Mouse (Mus musculus) megakaryocyte progenitor cell, adult 5-6 weeks (primary cell): ENCODE data around the gene Cphx1. TPM values are rescaled to one million over a fixed set of nuclear protein-coding genes. Genes with fewer than 3 reads are reported as not detected.
A peak's percentile ranks its signal among the peaks of the same experiment; 100 is the strongest.
"Not testable (repeated sequence)": the region's sequence is repeated elsewhere in the genome, so short reads cannot be mapped to it uniquely, and the experiment has no call there.

Experiments used
- ATAC-seq: replicated peaks from 2 replicates; pipeline ENCODE4 v1.8.0; 2016; ENCODE audit warnings: mild to moderate bottlenecking, moderate TSS enrichment, inconsistent platforms; ENCODE audit not compliant: poor library complexity
- total RNA-seq, 2 experiments: library from RNA; stranded (forward) in 1 of 2; stranded (reverse) in 1 of 2; fragments of 157-497, 149-512 nt in 1 of 2; fragments of 200-1000 nt in 1 of 2; gene quantifications; 2 replicates each; pipeline versions ENCODE4 v1.2.3 to v1.2.4; 2015 to 2017

The Cphx1 gene
- total RNA-seq (2015) (not detected in 2 replicates), total RNA-seq (2017) (not detected in 2 replicates)

GRCm38 (mm10) chr14:25938004-25938403 lies at the start of gene Cphx1:
Gene Cphx1 (plus strand): TSS chr14:25938304.
- not testable (repeated sequence) for ATAC-seq

DNA sequence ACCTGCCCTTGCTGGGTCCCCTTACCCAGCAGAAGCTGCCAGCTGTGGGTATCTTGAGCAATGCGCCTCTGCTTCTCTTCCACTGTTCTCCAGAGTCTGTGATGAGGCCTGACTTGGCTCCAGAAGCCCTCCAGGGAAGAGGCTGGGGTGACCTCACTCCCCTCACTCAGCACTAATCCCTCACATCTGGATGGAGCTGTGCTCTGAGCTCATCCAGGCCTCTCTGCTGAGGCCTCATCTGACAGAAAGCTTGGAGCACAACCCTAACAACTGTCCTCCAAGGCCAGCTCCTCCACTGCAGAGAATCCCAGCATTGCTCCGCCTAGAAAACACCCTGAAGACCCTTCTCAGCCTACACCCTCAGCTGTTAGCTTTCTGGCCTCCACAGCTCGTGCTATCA lies 43.5 kb upstream of the Cphx1 start:
- ATAC-seq = not testable (repeated sequence)

- ATAC-seq = not testable (repeated sequence)
Measured at GRCm38 (mm10) chr14:25895686-25896085, 42.4 kb upstream of the Cphx1 start.

- not testable (repeated sequence) for ATAC-seq
Measured at GRCm38 (mm10) chr14:25903000-25903399, 35.1 kb upstream of the Cphx1 start, which contains the start of gene Plac9a. Gene Plac9a (minus strand): TSS chr14:25903100.

DNA sequence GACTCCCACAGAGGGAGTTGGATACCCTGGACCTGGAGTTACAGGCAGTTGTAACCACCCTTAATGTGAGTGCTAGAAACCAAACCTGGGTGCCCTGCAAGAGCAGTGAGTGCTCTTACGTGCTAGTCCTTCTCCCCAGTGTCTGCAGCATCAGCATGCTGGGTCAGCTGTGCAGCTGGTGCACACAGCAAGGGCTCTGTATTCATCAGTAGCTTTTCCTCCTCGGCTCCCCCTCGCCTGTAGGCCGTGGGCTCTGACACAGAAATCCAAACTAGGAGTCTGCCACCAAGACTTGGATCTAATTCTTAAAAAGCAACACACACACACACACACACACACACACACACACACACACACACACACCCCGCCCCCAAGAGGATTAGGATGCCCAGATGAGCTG lies 32.9 kb upstream of the Cphx1 start:
- not testable (repeated sequence) for ATAC-seq

DNA sequence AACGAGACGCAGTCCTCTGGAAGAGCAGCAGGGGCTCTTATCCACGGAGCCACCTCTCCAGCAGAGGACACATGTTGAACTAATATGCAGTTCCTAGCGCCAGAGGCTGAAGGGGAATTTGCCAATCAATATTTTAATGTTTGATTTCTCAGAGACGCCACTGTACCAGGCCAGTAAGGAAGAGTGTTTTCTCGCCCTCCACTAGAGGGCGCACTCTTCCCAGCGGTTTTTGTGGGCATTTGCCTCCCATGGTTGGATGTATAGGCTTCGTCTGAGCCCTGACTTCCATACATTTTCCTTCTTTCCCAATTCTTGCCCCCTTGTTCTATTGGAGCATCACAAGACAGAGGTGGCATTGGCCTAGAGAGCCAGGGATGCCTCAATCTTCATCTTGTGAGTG lies 30.8 kb upstream of the Cphx1 start:
- ATAC-seq = peak; percentile 68; the same call in 1 of the 2 replicates

DNA sequence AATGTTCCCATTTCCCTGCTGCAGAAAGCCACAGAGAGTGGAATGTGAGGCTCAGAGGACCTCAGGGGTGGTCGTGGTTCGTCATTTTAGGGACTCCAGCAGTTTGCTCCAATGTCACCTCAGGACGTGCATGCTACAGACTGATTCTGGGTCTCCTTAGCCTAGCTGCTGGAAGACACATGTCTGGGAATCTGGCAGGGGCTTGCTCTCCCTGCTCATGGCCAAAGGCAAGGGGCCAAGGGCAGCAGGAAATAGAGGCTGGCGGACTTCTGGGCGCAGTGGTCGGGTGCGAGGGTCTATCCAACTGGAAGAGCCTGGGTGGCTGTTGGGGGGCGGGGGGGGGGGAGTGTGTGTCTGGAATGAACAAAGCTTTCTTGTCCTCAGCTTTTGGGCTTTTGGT lies 29.1 kb upstream of the Cphx1 start:
- not testable (repeated sequence) for ATAC-seq

GRCm38 (mm10) chr14:25918427-25919170 lies 19.5 kb upstream of the Cphx1 start:
- ATAC-seq = not testable (repeated sequence)

GRCm38 (mm10) chr14:25926814-25927561 lies 11.1 kb upstream of the Cphx1 start:
- peak; percentile 82 for ATAC-seq

- ATAC-seq = peak; percentile 94
Measured at GRCm38 (mm10) chr14:25927562-25927881, 10.6 kb upstream of the Cphx1 start, which contains the start of gene Tmem254a. Gene Tmem254a (minus strand): TSS chr14:25927672.

GRCm38 (mm10) chr14:25936867-25937630 lies 1.1 kb upstream of the Cphx1 start:
- not testable (repeated sequence) for ATAC-seq

DNA sequence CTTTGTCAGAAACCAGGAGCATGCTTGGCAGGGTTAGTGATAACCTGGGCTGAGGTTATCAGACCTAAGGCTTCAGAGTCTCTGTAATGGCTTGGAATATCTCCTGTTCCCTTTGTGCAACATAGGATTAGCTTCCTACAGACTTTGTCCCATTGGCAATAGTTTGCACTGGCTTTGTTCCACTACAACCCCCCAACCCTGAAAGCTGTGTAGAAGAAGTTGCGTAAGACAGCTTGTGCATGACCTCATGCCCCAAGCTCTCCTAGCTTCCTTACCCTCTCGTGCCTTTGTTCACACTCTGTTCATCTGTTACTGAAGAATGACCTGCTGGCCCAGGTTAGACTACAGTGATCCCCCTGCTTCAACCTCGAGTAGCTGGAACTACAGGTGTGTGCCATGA lies 19.8 kb downstream of the Cphx1 start:
- ATAC-seq = not testable (repeated sequence)

- not testable (repeated sequence) for ATAC-seq
Measured at GRCm38 (mm10) chr14:25978371-25979241, 40.5 kb downstream of the Cphx1 start, which contains the start of gene Duxbl1. Gene Duxbl1 (plus strand): TSS chr14:25978577.

DNA sequence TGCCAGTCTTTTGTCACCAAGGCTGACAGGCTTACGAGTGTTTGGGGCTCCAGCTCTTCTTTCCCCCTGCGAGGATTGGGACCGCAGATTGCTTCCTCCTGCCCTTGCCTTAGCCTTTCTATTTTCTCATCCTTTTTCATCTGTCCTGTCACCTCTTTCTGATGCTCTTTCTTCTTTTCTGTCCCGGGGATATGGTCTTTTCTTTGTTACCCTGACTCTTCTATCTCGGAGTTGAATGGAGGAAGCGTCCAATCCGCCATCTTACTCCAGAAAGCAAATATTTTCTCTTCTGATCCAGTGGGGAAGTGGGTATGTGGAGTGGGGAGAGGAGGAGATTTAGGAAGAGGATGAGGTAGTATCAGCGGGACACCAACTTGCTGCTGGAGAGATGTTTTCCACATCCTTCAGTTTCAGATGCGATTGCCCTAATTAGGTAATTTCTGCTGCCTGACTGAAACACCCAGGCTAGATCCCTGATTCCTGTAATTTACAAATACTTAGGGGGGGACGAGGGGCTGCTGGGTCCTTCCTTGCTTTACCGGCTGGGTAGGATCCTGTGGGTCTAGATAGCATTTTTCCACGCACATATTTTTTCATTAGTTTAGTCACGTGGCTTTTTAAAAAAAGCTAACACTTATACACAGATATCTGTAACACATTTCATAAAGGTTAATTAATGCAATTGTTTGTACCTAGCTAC lies 41.3 kb downstream of the Cphx1 start:
- not testable (repeated sequence) for ATAC-seq

DNA sequence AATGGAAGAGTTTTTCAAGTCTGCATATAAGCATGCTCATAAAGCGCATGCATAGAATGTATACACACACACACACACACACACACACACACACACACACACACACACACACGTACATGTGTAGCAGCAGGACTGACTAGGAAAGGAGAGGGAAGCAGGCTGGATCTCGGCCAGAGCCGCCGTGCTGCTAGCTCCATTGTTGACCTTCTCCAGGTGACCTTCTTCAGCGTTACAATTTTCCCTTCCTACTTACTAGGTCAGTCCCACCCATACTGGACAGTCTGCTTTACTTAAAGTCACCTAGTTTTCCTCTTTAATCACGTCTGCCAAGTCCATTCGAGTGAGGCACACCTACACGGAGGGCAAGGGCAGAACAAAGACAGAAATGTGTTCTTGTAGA lies 43.8 kb downstream of the Cphx1 start:
- not testable (repeated sequence) for ATAC-seq
